Mouse (Mus musculus): Measurements from ENCODE around the gene Gm11555. TPM values are rescaled to one million over a fixed set of nuclear protein-coding genes. Genes with fewer than 3 reads are reported as not detected.
"Not testable (repeated sequence)": the region's sequence is repeated elsewhere in the genome, so short reads cannot be mapped to it uniquely, and the experiment has no call there.

The Gm11555 gene
- polyA plus RNA-seq, 1 experiment from 2014 or later: not detected

DNA sequence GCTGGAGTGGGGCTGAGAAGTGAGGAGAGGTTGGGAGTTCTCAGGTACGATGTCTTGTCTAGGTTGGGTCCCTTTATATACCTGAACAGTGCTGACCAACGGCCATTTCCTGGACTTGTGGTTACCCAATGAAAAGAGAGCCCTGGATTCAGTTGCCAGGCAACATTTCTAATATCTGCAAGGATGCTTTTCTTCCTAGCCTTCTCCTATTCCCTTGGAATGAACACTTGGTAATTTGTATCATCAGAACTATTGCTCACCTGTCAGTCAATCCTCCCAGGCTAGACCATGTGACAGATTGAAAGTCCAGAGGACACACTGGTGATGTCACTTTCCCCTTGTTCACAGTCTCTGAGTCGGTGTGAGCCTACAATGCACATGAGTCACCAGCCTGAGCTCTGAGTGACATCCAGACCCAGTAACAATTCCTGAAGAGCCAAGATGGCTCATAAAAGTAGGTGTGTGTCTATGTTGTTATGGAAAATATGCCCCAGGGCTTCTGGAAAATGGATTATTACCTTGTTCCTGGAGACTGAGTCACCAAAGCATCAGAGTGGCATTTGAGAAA lies 35.2 kb downstream of the Gm11555 start, which contains the start of gene Krtap2-4:
TSS of gene Krtap2-4 (minus strand) at position 51 of the 568 bp plus-strand sequence.
- no peak for ATAC-seq
- no peaks in the 10 kb centered on the region for H3K36me3 ChIP-seq (ENCODE audit: control insufficient read depth, insufficient read depth)
- no peak within 1 kb of the TSS for H3K4me3 ChIP-seq (replicated peaks; ENCODE audit: low read length)
- no peak within 1 kb of the TSS for H3K27ac ChIP-seq (ENCODE audit: low read length)
- H3K27me3 ChIP-seq (replicated peaks; ENCODE audit: control insufficient read depth, insufficient read depth, low read length): no peaks in the 10 kb centered on the region
- no peak within 1 kb of the TSS for H3K4me2 ChIP-seq (ENCODE audit: low read length)
- H3K9ac ChIP-seq (replicated peaks; ENCODE audit: low read depth, low read length): no peak within 1 kb of the TSS
- H3K9me3 ChIP-seq (ENCODE audit: control insufficient read depth, low read length): no peaks in the 10 kb centered on the region
- H3K4me1 ChIP-seq (replicated peaks; ENCODE audit: control insufficient read depth, insufficient read depth, low read length): no peaks in the 10 kb centered on the region
- WGBS: 76% methylated on average over 3 of the region's 3 CpGs

DNA sequence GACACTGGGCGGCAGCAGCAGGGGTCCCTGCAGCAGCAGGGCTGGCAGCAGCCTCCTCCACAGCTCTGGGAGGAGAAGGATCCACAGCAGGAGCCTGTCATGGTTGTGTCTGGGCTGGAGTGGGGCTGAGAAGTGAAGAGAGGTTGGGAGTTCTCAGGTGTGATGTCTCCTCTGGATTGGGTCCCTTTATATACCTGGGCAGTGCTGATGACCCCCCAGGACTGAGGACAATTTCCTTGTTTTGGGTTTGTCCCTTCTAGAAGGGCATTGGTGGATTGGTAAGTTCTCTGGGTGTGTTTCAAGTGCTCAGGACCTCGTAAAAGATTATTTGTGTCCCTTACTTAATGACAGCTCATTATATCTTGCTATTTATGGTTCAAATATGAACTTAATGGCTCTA lies 39.9 kb downstream of the Gm11555 start, which contains the start of gene Gm11937:
TSS of gene Gm11937 (minus strand) at position 101 of the 400 bp plus-strand sequence.
- H3K9ac ChIP-seq (replicated peaks; ENCODE audit: low read depth, low read length); H3K36me3 ChIP-seq (ENCODE audit: control insufficient read depth, insufficient read depth); H3K4me2 ChIP-seq (ENCODE audit: low read length); H3K27me3 ChIP-seq (replicated peaks; ENCODE audit: control insufficient read depth, insufficient read depth, low read length); H3K27ac ChIP-seq (ENCODE audit: low read length); H3K4me1 ChIP-seq (replicated peaks; ENCODE audit: control insufficient read depth, insufficient read depth, low read length); H3K4me3 ChIP-seq (replicated peaks; ENCODE audit: low read length); ATAC-seq; H3K9me3 ChIP-seq (ENCODE audit: control insufficient read depth, low read length): not testable (repeated sequence)
- 60% methylated on average over 1 of the region's 2 CpGs for WGBS

DNA sequence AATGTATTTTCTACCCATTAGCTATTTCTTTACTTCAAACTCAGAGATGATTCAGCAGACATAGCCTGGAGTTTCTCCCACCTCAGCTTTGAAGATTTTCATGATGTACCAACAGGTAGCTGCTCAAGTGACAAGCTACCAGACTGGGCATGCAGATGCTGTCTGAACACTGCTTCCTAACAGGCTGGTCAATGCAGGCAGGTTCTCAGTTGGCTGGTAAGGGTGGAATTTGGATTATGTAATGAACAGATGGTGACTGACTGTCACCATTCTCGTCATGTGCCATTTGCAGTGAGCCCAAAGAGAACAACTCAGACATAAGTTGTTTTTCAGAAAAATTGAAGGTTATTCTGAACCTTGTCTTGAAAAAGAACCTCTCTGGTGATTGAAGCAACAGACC lies 40.9 kb downstream of the Gm11555 start:
- H3K27ac ChIP-seq (ENCODE audit: low read length): no peak overlapping the region
- H3K36me3 ChIP-seq (ENCODE audit: control insufficient read depth, insufficient read depth): no peaks in the 10 kb centered on the region
- no peaks in the 10 kb centered on the region for H3K9me3 ChIP-seq (ENCODE audit: control insufficient read depth, low read length)
- H3K9ac ChIP-seq (replicated peaks; ENCODE audit: low read depth, low read length): no peak overlapping the region
- H3K4me2 ChIP-seq (ENCODE audit: low read length): no peak overlapping the region
- 48% methylated on average over 1 of the region's 1 CpGs for WGBS
- H3K4me1 ChIP-seq (replicated peaks; ENCODE audit: control insufficient read depth, insufficient read depth, low read length): no peaks in the 10 kb centered on the region
- no peaks in the 10 kb centered on the region for H3K27me3 ChIP-seq (replicated peaks; ENCODE audit: control insufficient read depth, insufficient read depth, low read length)
- ATAC-seq: no peak
- no peak overlapping the region for H3K4me3 ChIP-seq (replicated peaks; ENCODE audit: low read length)

DNA sequence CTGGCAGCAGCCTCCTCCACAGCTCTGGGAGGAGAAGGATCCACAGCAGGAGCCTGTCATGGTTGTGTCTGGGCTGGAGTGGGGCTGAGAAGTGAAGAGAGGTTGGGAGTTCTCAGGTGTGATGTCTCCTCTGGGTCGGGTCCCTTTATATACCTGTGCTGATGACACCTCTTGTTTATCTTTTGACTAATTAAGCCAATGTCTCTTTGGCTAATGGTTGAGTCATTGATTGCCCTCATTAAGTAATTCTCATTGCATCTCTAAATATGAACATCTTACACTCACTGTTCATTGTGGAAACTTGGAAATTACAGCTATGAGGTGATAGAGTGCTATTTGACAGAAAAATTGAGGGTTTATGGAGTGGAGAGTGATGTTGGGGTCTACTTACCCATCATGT lies 46.8 kb downstream of the Gm11555 start, which contains the start of gene Gm11938:
TSS of gene Gm11938 (minus strand) at position 101 of the 400 bp plus-strand sequence.
- 76% methylated on average over 1 of the region's 1 CpGs for WGBS
- not testable (repeated sequence) for H3K9ac ChIP-seq (replicated peaks; ENCODE audit: low read depth, low read length); H3K27me3 ChIP-seq (replicated peaks; ENCODE audit: control insufficient read depth, insufficient read depth, low read length); H3K4me1 ChIP-seq (replicated peaks; ENCODE audit: control insufficient read depth, insufficient read depth, low read length); H3K27ac ChIP-seq (ENCODE audit: low read length); H3K4me3 ChIP-seq (replicated peaks; ENCODE audit: low read length); H3K4me2 ChIP-seq (ENCODE audit: low read length); H3K9me3 ChIP-seq (ENCODE audit: control insufficient read depth, low read length); H3K36me3 ChIP-seq (ENCODE audit: control insufficient read depth, insufficient read depth); ATAC-seq

Other genes starting within 250 kb of the Gm11555 start
- 0.18 and 0.24 TPM in 2 replicates for gene Krt12, start 228.0 kb downstream of the Gm11555 start, polyA plus RNA-seq (2015; fragmentation: Nextera tagmentation; extraction: Ambion mirVana)
- not detected in 2 replicates for gene Krt20, start 212.1 kb downstream of the Gm11555 start, polyA plus RNA-seq (2015; fragmentation: Nextera tagmentation; extraction: Ambion mirVana)
- 0.15 TPM in 1 of 2 replicates, not detected in the other for gene Krt23, start 157.1 kb downstream of the Gm11555 start, polyA plus RNA-seq (2015; fragmentation: Nextera tagmentation; extraction: Ambion mirVana)
- not detected in 2 replicates for gene Krt39, start 128.9 kb downstream of the Gm11555 start, polyA plus RNA-seq (2015; fragmentation: Nextera tagmentation; extraction: Ambion mirVana)
- not detected in 2 replicates for gene Krt40, start 107.1 kb downstream of the Gm11555 start, polyA plus RNA-seq (2015; fragmentation: Nextera tagmentation; extraction: Ambion mirVana)
- not detected in 2 replicates for gene Krtap3-3, start 99.4 kb downstream of the Gm11555 start, polyA plus RNA-seq (2015; fragmentation: Nextera tagmentation; extraction: Ambion mirVana)
- gene Krtap3-2, start 93.4 kb downstream of the Gm11555 start, polyA plus RNA-seq (2015; fragmentation: Nextera tagmentation; extraction: Ambion mirVana): not detected in 2 replicates
- not detected in 2 replicates for gene Gm11939, start 90.8 kb downstream of the Gm11555 start, polyA plus RNA-seq (2015; fragmentation: Nextera tagmentation; extraction: Ambion mirVana)
- gene Krtap3-1, start 83.6 kb downstream of the Gm11555 start, polyA plus RNA-seq (2015; fragmentation: Nextera tagmentation; extraction: Ambion mirVana): not detected in 2 replicates
- not detected in 2 replicates for gene Krtap1-5, start 69.2 kb downstream of the Gm11555 start, polyA plus RNA-seq (2015; fragmentation: Nextera tagmentation; extraction: Ambion mirVana)
- gene Krtap1-4, start 66.6 kb downstream of the Gm11555 start, polyA plus RNA-seq (2015; fragmentation: Nextera tagmentation; extraction: Ambion mirVana): not detected in 2 replicates
- not detected in 2 replicates for gene Krtap1-3, start 58.9 kb downstream of the Gm11555 start, polyA plus RNA-seq (2015; fragmentation: Nextera tagmentation; extraction: Ambion mirVana)
- not detected in 2 replicates for gene Krtap9-3, start 52.1 kb downstream of the Gm11555 start, polyA plus RNA-seq (2015; fragmentation: Nextera tagmentation; extraction: Ambion mirVana)
- gene Gm11938, start 46.9 kb downstream of the Gm11555 start, polyA plus RNA-seq (2015; fragmentation: Nextera tagmentation; extraction: Ambion mirVana): not detected in 2 replicates
- gene Gm11937, start 40.0 kb downstream of the Gm11555 start, polyA plus RNA-seq (2015; fragmentation: Nextera tagmentation; extraction: Ambion mirVana): not detected in 2 replicates
- not detected in 2 replicates for gene Krtap2-4, start 35.4 kb downstream of the Gm11555 start, polyA plus RNA-seq (2015; fragmentation: Nextera tagmentation; extraction: Ambion mirVana)
- not detected in 2 replicates for gene Gm11562, start 29.8 kb downstream of the Gm11555 start, polyA plus RNA-seq (2015; fragmentation: Nextera tagmentation; extraction: Ambion mirVana)
- gene Krtap4-1, start 22.0 kb downstream of the Gm11555 start, polyA plus RNA-seq (2015; fragmentation: Nextera tagmentation; extraction: Ambion mirVana): not detected in 2 replicates
- not detected in 2 replicates for gene Krtap4-2, start 15.2 kb downstream of the Gm11555 start, polyA plus RNA-seq (2015; fragmentation: Nextera tagmentation; extraction: Ambion mirVana)
- gene Krtap4-7, start 6.1 kb downstream of the Gm11555 start, polyA plus RNA-seq (2015; fragmentation: Nextera tagmentation; extraction: Ambion mirVana): not detected in 2 replicates
- not detected in 2 replicates for gene Gm11563, start 8.7 kb upstream of the Gm11555 start, polyA plus RNA-seq (2015; fragmentation: Nextera tagmentation; extraction: Ambion mirVana)
- not detected in 2 replicates for gene Krtap4-6, start 15.7 kb upstream of the Gm11555 start, polyA plus RNA-seq (2015; fragmentation: Nextera tagmentation; extraction: Ambion mirVana)
- gene Gm14190, start 40.5 kb upstream of the Gm11555 start, polyA plus RNA-seq (2015; fragmentation: Nextera tagmentation; extraction: Ambion mirVana): not detected in 2 replicates
- gene Gm14180, start 84.1 kb upstream of the Gm11555 start, polyA plus RNA-seq (2015; fragmentation: Nextera tagmentation; extraction: Ambion mirVana): not detected in 2 replicates
- not detected in 2 replicates for gene Gm11595, start 122.7 kb upstream of the Gm11555 start, polyA plus RNA-seq (2015; fragmentation: Nextera tagmentation; extraction: Ambion mirVana)
- gene Krtap4-8, start 130.5 kb upstream of the Gm11555 start, polyA plus RNA-seq (2015; fragmentation: Nextera tagmentation; extraction: Ambion mirVana): not detected in 2 replicates
- gene Krtap4-9, start 135.0 kb upstream of the Gm11555 start, polyA plus RNA-seq (2015; fragmentation: Nextera tagmentation; extraction: Ambion mirVana): not detected in 2 replicates
- not detected in 2 replicates for gene Gm11596, start 143.2 kb upstream of the Gm11555 start, polyA plus RNA-seq (2015; fragmentation: Nextera tagmentation; extraction: Ambion mirVana)
- not detected in 2 replicates for gene Gm11569, start 148.7 kb upstream of the Gm11555 start, polyA plus RNA-seq (2015; fragmentation: Nextera tagmentation; extraction: Ambion mirVana)
- gene Gm11554, start 154.2 kb upstream of the Gm11555 start, polyA plus RNA-seq (2015; fragmentation: Nextera tagmentation; extraction: Ambion mirVana): not detected in 2 replicates
- gene Krtap4-13, start 159.7 kb upstream of the Gm11555 start, polyA plus RNA-seq (2015; fragmentation: Nextera tagmentation; extraction: Ambion mirVana): not detected in 2 replicates
- gene Gm11564, start 165.4 kb upstream of the Gm11555 start, polyA plus RNA-seq (2015; fragmentation: Nextera tagmentation; extraction: Ambion mirVana): not detected in 2 replicates
- gene 2300003K06Rik, start 187.8 kb upstream of the Gm11555 start, polyA plus RNA-seq (2015; fragmentation: Nextera tagmentation; extraction: Ambion mirVana): not detected in 2 replicates
- gene Krtap4-16, start 201.4 kb upstream of the Gm11555 start, polyA plus RNA-seq (2015; fragmentation: Nextera tagmentation; extraction: Ambion mirVana): not detected in 2 replicates
- not detected in 2 replicates for gene Gm11568, start 207.7 kb upstream of the Gm11555 start, polyA plus RNA-seq (2015; fragmentation: Nextera tagmentation; extraction: Ambion mirVana)
- not detected in 2 replicates for gene Gm11559, start 214.2 kb upstream of the Gm11555 start, polyA plus RNA-seq (2015; fragmentation: Nextera tagmentation; extraction: Ambion mirVana)
- not detected in 2 replicates for gene Krtap9-1, start 223.2 kb upstream of the Gm11555 start, polyA plus RNA-seq (2015; fragmentation: Nextera tagmentation; extraction: Ambion mirVana)
- gene Gm11567, start 229.0 kb upstream of the Gm11555 start, polyA plus RNA-seq (2015; fragmentation: Nextera tagmentation; extraction: Ambion mirVana): not detected in 2 replicates